Mouse (Mus musculus): ENCODE results near the gene Ppp1cb. TPM values are rescaled to one million over a fixed set of nuclear protein-coding genes. Genes with fewer than 3 reads are reported as not detected.
"Not testable (repeated sequence)": the region's sequence is repeated elsewhere in the genome, so short reads cannot be mapped to it uniquely, and the experiment has no call there.

Gene Ppp1cb
- polyA plus RNA-seq, 1 experiment, result 4.5 TPM

DNA sequence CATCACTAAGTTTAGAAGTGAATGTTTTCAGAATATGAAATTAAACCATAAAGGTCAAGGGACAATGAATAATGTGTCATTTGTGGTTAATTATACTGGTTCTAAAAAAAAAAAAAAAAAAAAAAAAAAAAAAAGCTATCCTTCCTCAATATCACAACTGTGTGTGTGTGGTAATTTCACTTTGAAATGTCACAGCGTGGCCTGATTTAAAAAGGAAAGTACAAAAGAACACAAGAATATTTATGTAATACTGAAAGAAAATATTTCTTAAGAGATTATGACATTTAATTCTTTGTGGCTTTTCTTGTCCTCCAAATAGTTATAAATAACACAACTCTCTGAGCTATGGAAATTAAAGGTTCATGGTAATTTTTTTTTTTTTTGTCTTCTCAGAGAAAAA is 28.2 kb upstream of the Ppp1cb start:
- Histone ChIP-seq H3K4me3 (ENCODE audit: low read depth, low read length) (no peak overlapping the region), H3K27me3 (ENCODE audit: control insufficient read depth, insufficient read depth, low read length) (no peaks in the 10 kb centered on the region), H3K27ac (ENCODE audit: insufficient read depth, low read depth, low read length) (no peak overlapping the region), H3K36me3 (ENCODE audit: control insufficient read depth, insufficient read depth, low read length) (no peaks in the 10 kb centered on the region), H3K4me1 (ENCODE audit: control insufficient read depth, insufficient read depth, insufficient read length, low read length) (no peaks in the 10 kb centered on the region)
- TF ChIP-seq POLR2A (IDR thresholded peaks at IDR 0.05; ENCODE audit: low read depth, low read length) (no peak), CTCF (IDR thresholded peaks at IDR 0.05; ENCODE audit: extremely low read depth, insufficient read length, insufficient replicate concordance, low read depth, low read length) (no peak)
- WGBS, result 70% methylated on average over 1 of the region's 1 CpGs

DNA sequence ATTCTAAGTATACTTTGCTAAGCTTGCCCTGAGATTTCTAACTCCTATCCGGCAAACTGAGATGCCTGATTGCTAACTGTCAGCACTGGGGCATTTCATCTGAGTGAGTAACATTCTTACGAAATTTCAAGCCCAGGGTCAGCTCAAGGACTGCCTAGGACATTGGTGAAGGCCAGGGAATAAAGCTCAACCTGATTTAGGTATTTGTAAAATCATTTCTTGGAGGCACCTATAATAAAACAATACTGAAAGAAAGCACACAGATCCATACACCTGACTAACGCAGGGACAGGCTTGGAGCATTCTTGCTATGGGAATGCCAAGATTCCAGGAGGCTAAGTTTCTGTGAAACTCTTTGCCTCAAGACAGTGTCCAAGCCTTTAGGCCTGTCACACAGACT is 24.3 kb upstream of the Ppp1cb start:
- H3K27me3 ChIP-seq (ENCODE audit: control insufficient read depth, insufficient read depth, low read length), result not testable (repeated sequence)

DNA sequence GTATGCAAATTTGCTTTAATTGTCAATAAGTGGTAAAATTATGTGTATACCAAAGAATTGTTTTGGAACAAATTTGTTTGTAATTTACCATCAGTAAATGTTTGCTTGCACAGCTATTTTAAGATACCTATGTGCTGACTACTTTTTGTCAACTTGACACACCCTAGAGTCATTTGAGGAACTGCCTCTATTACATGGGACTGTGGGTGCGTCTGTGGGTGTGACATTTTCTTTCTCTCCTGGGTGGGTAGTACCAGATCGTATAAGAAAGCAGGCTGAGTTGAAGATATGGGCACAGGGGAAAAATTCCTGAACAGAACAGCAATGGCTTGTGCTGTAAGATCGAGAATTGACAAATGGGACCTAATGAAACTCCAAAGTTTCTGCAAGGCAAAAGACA is 23.0 kb upstream of the Ppp1cb start:
- no peaks in the 10 kb centered on the region for H3K27me3 ChIP-seq (ENCODE audit: control insufficient read depth, insufficient read depth, low read length)
- H3K4me1 ChIP-seq (ENCODE audit: control insufficient read depth, insufficient read depth, insufficient read length, low read length), result peaks cover 18% of the 10 kb centered on the region
- TF ChIP-seq POLR2A (IDR thresholded peaks at IDR 0.05; ENCODE audit: low read depth, low read length), result no peak
- TF ChIP-seq CTCF (IDR thresholded peaks at IDR 0.05; ENCODE audit: extremely low read depth, insufficient read length, insufficient replicate concordance, low read depth, low read length), result no peak
- 63% methylated on average over 3 of the region's 3 CpGs for WGBS
- H3K4me3 ChIP-seq (ENCODE audit: low read depth, low read length), result no peak overlapping the region
- no peak overlapping the region for H3K27ac ChIP-seq (ENCODE audit: insufficient read depth, low read depth, low read length)
- no peaks in the 10 kb centered on the region for H3K36me3 ChIP-seq (ENCODE audit: control insufficient read depth, insufficient read depth, low read length)

More for the DNA sequence above, 24.3 kb upstream of the Ppp1cb start:
- not testable (repeated sequence) for H3K4me3 ChIP-seq (ENCODE audit: low read depth, low read length); H3K36me3 ChIP-seq (ENCODE audit: control insufficient read depth, insufficient read depth, low read length); H3K27ac ChIP-seq (ENCODE audit: insufficient read depth, low read depth, low read length)
- H3K4me1 ChIP-seq (ENCODE audit: control insufficient read depth, insufficient read depth, insufficient read length, low read length), result peaks cover 12% of the 10 kb centered on the region; the same call in 1 of the 2 replicates
- WGBS, result 92% methylated on average over 3 of the region's 3 CpGs

DNA sequence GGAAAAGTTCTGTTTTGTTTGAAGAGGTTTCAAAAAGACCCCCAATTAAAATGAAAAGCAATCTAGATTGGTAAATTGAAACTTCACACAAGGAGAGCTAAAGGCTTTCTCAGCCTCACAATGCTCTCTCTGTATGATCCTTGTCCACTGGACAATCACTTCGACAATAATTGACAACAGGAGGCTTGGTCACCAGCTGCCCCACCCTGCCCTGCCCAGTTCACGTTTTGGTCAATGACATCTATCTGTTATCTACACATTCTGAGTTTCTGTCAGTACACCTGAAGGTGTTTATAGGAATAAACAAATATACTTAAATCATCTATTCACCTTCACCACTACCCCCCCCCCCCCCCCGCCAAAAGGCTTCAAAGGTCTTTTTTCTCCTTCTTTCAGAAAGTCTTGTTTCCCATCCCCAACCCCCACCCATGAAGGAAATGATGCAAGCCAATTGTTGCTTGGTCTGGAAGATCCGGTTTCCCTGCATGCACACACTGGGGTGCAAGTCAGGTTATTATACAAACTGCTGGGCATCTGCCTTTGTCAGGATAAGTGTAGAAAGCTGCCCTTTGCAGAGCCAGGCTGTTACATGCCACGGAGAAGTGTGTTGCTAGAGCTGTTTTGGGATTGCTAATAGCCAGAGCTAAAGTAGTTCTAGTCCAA is 20.6 kb upstream of the Ppp1cb start:
- Histone ChIP-seq H3K4me3 (ENCODE audit: low read depth, low read length) (no peak overlapping the region), H3K36me3 (ENCODE audit: control insufficient read depth, insufficient read depth, low read length) (no peaks in the 10 kb centered on the region), H3K27ac (ENCODE audit: insufficient read depth, low read depth, low read length) (peak overlapping the region; percentile 61), H3K27me3 (ENCODE audit: control insufficient read depth, insufficient read depth, low read length) (no peaks in the 10 kb centered on the region), H3K4me1 (ENCODE audit: control insufficient read depth, insufficient read depth, insufficient read length, low read length) (peaks cover 29% of the 10 kb centered on the region)
- no peak for TF ChIP-seq CTCF (IDR thresholded peaks at IDR 0.05; ENCODE audit: extremely low read depth, insufficient read length, insufficient replicate concordance, low read depth, low read length)
- no peak for TF ChIP-seq POLR2A (IDR thresholded peaks at IDR 0.05; ENCODE audit: low read depth, low read length)
- WGBS, result 12% methylated on average over 5 of the region's 5 CpGs

DNA sequence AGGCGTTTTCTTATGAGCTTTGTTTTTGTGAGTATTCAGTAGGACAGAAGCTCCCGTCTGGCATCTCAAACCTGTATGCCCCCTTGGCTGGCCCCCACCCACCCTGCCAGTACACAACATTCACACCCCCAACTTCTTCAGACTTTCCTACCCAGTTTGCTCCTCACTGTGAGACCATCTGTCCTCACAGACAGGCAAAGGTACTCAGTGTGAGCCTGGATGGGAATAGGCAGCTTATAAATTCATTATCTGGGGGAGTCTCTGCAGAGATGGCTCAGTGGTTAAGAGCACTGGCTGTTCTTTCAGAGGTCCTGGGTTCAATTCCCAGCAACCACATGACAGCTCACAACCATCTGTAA is 20.1 kb upstream of the Ppp1cb start:
- H3K4me1 ChIP-seq (ENCODE audit: control insufficient read depth, insufficient read depth, insufficient read length, low read length), result peaks cover 29% of the 10 kb centered on the region
- no peaks in the 10 kb centered on the region for H3K36me3 ChIP-seq (ENCODE audit: control insufficient read depth, insufficient read depth, low read length)
- H3K27ac ChIP-seq (ENCODE audit: insufficient read depth, low read depth, low read length), result peak overlapping the region; percentile 61
- no peak for TF ChIP-seq POLR2A (IDR thresholded peaks at IDR 0.05; ENCODE audit: low read depth, low read length)
- TF ChIP-seq CTCF (IDR thresholded peaks at IDR 0.05; ENCODE audit: extremely low read depth, insufficient read length, insufficient replicate concordance, low read depth, low read length), result no peak
- no peak overlapping the region for H3K4me3 ChIP-seq (ENCODE audit: low read depth, low read length)
- no peaks in the 10 kb centered on the region for H3K27me3 ChIP-seq (ENCODE audit: control insufficient read depth, insufficient read depth, low read length)
- 53% methylated on average over 2 of the region's 2 CpGs for WGBS

DNA sequence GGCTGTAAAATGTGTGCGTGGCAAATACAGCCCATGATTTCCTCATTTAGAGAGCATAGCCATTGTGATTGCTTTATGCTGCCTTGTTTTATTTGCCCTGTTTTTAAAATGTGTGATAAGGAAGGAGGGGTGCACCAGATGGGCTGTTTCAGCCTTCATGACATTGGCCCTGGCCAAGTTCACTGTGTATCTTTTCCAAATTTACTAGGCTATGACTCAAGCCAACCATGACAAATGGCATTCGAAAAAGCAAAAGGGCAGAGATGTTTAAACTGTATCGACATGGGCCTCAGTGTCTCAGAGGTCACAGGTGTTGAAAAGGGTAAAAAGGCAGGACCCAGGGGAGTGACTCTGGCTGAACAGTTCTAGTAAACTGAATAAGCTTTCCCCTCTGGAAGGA is 17.3 kb upstream of the Ppp1cb start:
- peaks cover 34% of the 10 kb centered on the region for H3K4me1 ChIP-seq (ENCODE audit: control insufficient read depth, insufficient read depth, insufficient read length, low read length)
- no peaks in the 10 kb centered on the region for H3K36me3 ChIP-seq (ENCODE audit: control insufficient read depth, insufficient read depth, low read length)
- no peak for TF ChIP-seq POLR2A (IDR thresholded peaks at IDR 0.05; ENCODE audit: low read depth, low read length)
- no peak for TF ChIP-seq CTCF (IDR thresholded peaks at IDR 0.05; ENCODE audit: extremely low read depth, insufficient read length, insufficient replicate concordance, low read depth, low read length)
- WGBS, result 24% methylated on average over 3 of the region's 3 CpGs
- H3K4me3 ChIP-seq (ENCODE audit: low read depth, low read length), result no peak overlapping the region
- H3K27me3 ChIP-seq (ENCODE audit: control insufficient read depth, insufficient read depth, low read length), result no peaks in the 10 kb centered on the region
- no peak overlapping the region; the same call in 1 of the 2 replicates for H3K27ac ChIP-seq (ENCODE audit: insufficient read depth, low read depth, low read length)

DNA sequence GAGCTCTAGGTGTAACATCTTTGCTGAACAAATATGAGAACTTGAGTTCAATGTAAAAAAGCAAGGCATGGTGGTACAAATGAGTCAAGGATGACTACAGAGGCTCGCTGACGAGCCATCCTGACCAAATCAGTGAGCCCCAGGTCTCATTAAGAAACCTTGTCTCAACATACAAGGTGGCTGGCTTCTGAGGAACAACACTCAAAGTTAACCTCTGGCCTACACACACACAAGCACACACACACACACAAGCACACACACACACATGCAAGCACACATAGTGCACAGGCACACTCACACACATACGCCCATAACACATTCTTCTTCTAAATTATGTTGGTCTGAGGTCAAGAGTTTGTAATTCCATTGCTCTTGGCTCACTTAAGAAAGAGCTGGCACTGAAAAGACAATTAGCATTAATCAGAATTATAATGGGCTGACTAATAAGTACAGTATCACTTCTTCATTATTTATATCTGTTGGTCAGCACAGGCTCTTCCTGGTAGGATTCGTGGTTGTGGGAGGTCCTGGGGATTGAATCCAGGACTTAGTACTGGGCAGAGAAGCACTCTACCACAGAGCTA is 16.6 kb upstream of the Ppp1cb start:
- no peaks in the 10 kb centered on the region for H3K36me3 ChIP-seq (ENCODE audit: control insufficient read depth, insufficient read depth, low read length)
- H3K4me1 ChIP-seq (ENCODE audit: control insufficient read depth, insufficient read depth, insufficient read length, low read length), result peaks cover 35% of the 10 kb centered on the region
- no peaks in the 10 kb centered on the region for H3K27me3 ChIP-seq (ENCODE audit: control insufficient read depth, insufficient read depth, low read length)
- 78% methylated on average over 4 of the region's 4 CpGs for WGBS
- H3K27ac ChIP-seq (ENCODE audit: insufficient read depth, low read depth, low read length), result no peak overlapping the region; the same call in 1 of the 2 replicates
- H3K4me3 ChIP-seq (ENCODE audit: low read depth, low read length), result no peak overlapping the region
- TF ChIP-seq POLR2A (IDR thresholded peaks at IDR 0.05; ENCODE audit: low read depth, low read length), result no peak
- TF ChIP-seq CTCF (IDR thresholded peaks at IDR 0.05; ENCODE audit: extremely low read depth, insufficient read length, insufficient replicate concordance, low read depth, low read length), result no peak
